Mouse (Mus musculus) erythroblast, embryonic 14.5 days (primary cell): Measurements from ENCODE around the gene Ogfr. TPM values are rescaled to one million over a fixed set of nuclear protein-coding genes. Genes with fewer than 3 reads are reported as not detected.

ENCODE experiments used
- H3K27me3 ChIP-seq: 2 replicates; pipeline ENCODE4 v1.6.1; 2012; ENCODE audit warnings: inconsistent platforms; ENCODE audit not compliant: control insufficient read depth
- H3K36me3 ChIP-seq: 2 replicates; pipeline ENCODE4 v1.6.1; 2012; ENCODE audit warnings: mild to moderate bottlenecking, inconsistent platforms; ENCODE audit not compliant: control insufficient read depth
- H3K4me1 ChIP-seq: 2 replicates; pipeline ENCODE4 v1.6.1; 2012; ENCODE audit warnings: inconsistent platforms; ENCODE audit not compliant: control insufficient read depth
- H3K4me3 ChIP-seq: replicated peaks from 2 replicates; pipeline ENCODE3; 2012; ENCODE audit warnings: moderate library complexity, mild to moderate bottlenecking, inconsistent platforms
- H3K9me3 ChIP-seq: 2 replicates; pipeline ENCODE4 v1.6.1; 2012; ENCODE audit warnings: low read length, inconsistent platforms, mixed read lengths; ENCODE audit not compliant: control insufficient read depth
- GATA1 ChIP-seq: IDR thresholded peaks from 2 replicates; pipeline ENCODE4 v1.6.1; 2012; ENCODE audit warnings: low read length, inconsistent platforms, mixed read lengths
- TAL1 ChIP-seq: IDR thresholded peaks from 3 replicates; pipeline ENCODE4 v1.6.1; 2012; ENCODE audit warnings: low read length, inconsistent platforms, mixed read lengths
- polyA plus RNA-seq: library from polyadenylated mRNA; stranded (reverse); fragments of >175 nt; gene quantifications from 2 replicates; pipeline ENCODE4 v1.2.3, GENCODE M21; 2012

The Ogfr gene
- polyA plus RNA-seq, 1 experiment = 8.1 TPM

- no peak for TF ChIP-seq TAL1
- no peak for TF ChIP-seq GATA1
- Histone ChIP-seq H3K27me3 (no peaks in the 10 kb centered on the region), H3K4me3 (peak overlapping the region; percentile 100), H3K9me3 (no peaks in the 10 kb centered on the region), H3K36me3 (peaks cover 65% of the 10 kb centered on the region), H3K4me1 (peaks cover 30% of the 10 kb centered on the region)
These were observed 316 bp upstream of the Ogfr start for GRCm38 (mm10) chr2:180588736-180589122.

- TF ChIP-seq GATA1 = no peak
- no peak for TF ChIP-seq TAL1
- Histone ChIP-seq H3K36me3 (peaks cover 28% of the 10 kb centered on the region), H3K4me1 (no peaks in the 10 kb centered on the region), H3K9me3 (no peaks in the 10 kb centered on the region), H3K27me3 (peaks cover 33% of the 10 kb centered on the region), H3K4me3 (no peak within 1 kb of the TSS)
These were observed 8.4 kb downstream of the Ogfr start, which contains the start of gene Col9a3 for GRCm38 (mm10) chr2:180597490-180597889. TSS of gene Col9a3 (plus strand) at chr2:180597790.

DNA sequence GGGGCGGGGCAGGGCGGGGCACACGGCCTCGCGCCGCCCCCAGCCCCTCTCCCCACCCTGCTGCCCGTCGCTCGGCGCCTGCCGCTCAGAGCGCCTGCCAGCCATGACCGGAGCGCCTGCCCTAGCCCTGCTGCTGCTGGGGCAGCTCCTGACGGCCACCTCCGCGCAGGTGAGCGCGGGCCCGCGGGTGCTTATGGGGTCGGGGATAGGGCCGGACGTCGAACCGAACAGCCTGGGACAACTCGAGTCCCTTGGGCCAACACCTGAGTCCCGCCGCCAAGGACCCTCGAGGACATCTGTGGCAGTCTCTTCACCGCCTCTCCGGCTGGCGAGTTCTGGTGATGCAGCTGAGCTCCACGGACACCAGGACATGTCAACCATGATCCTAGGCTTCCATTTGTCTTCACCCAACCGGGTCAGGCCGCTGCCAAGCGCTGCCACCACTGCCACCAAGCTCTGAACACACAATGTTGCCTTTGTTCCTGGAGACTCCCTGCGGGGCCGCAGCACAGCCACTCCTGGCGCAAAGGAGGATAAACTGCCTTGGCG, 9.2 kb downstream of the Ogfr start:
- Histone ChIP-seq H3K27me3 (peaks cover 33% of the 10 kb centered on the region), H3K4me3 (no peak overlapping the region), H3K4me1 (no peaks in the 10 kb centered on the region), H3K9me3 (no peaks in the 10 kb centered on the region), H3K36me3 (peaks cover 20% of the 10 kb centered on the region)
- TF ChIP-seq GATA1 (no peak), TAL1 (no peak)

DNA sequence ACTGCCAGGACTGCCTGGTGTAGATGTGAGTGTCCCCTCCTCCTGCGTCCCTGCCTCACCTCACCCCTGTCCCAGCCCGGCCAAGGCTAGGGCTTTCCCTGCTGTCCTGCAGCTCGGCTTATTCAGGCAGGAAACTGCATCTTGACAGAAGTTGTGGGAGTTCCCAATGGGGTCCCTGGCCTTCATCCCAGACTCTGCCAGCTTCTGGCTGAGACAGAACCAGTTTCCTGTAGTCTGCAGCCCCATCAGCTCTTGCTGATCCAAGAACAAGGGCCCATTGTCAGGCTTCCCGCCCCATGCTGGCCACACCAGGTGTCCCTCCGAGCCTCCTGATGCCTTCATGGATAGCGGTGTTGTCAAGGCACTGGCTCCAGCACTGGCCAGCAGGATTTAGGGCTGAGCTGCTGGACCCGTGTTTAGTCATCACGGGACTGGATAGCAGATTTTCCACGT, 11.6 kb downstream of the Ogfr start:
- no peak overlapping the region for H3K4me3 ChIP-seq
- H3K27me3 ChIP-seq = peaks cover 33% of the 10 kb centered on the region
- no peaks in the 10 kb centered on the region for H3K4me1 ChIP-seq
- peaks cover under 1% of the 10 kb centered on the region for H3K36me3 ChIP-seq
- no peaks in the 10 kb centered on the region for H3K9me3 ChIP-seq
- TF ChIP-seq GATA1 = no peak
- TF ChIP-seq TAL1 = no peak

DNA sequence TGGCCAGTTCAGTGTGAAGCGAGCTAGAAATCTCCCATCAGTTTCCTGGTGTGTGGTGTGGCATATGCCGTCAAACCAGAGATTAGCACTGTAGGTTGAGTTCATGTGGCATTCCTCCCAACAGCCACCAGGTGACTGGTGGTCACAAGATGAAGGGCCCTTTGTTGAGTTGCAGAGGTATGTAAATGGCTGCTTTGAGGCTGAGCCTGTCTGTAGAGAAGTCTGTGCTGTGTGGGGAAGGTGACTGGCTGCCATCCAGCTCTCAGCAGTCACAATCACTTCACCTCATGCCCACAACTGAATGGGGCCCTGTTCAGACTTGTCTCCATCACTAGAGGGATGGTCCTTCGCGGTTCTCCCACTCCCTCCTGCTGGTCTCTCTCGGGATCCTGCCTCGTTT, 15.7 kb downstream of the Ogfr start:
- H3K27me3 ChIP-seq = 0 out of 2 replicates have a peak, but pooled peaks cover 6% of the 10 kb centered on the region
- no peaks in the 10 kb centered on the region for H3K4me1 ChIP-seq
- no peak overlapping the region for H3K4me3 ChIP-seq
- no peaks in the 10 kb centered on the region for H3K9me3 ChIP-seq
- no peaks in the 10 kb centered on the region for H3K36me3 ChIP-seq
- no peak for TF ChIP-seq TAL1
- no peak for TF ChIP-seq GATA1

DNA sequence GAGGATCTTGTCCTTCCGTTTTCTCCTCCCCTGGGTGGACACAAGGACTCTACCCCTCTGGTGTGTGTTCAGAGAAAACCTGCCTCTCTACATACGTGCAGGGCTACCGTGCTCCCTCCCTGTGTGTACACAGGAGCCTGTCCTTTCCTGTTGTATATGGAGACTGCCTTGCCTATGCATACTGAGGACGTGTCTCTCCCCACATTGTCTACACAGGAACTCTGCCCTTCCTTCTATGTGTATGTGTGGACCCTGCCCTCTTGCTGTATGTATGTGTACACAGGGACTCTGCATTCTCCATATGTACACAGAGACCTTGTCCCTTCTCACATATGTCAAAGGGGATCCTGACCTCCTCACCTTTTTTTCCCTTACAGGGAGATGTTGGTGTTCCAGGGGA, 21.2 kb downstream of the Ogfr start:
- Histone ChIP-seq H3K27me3 (no peaks in the 10 kb centered on the region), H3K36me3 (no peaks in the 10 kb centered on the region), H3K4me3 (no peak overlapping the region), H3K9me3 (no peaks in the 10 kb centered on the region), H3K4me1 (no peaks in the 10 kb centered on the region)
- TF ChIP-seq TAL1 (no peak), GATA1 (no peak)

DNA sequence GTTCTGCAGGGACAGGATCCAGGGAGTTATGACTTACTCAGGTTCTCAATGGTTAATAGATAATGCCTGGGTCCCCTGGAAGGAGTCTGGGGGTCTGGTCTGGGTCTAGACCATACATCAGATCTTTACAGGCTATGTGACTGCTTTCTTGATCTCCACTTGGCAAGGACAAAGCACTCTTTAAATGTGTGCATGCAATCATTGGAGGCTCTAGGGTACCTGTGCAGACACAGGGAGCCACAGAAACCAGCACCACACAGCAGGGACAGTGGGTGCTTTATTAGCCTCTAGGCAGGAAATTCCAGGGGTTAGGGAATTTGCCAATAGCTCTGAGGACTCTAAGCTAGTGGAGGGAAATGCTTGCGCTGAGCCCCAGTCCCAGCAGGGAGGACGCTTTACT, 22.8 kb downstream of the Ogfr start:
- H3K4me3 ChIP-seq = no peak overlapping the region
- H3K36me3 ChIP-seq = no peaks in the 10 kb centered on the region
- TF ChIP-seq GATA1 = no peak
- no peak for TF ChIP-seq TAL1
- H3K27me3 ChIP-seq = no peaks in the 10 kb centered on the region
- no peaks in the 10 kb centered on the region for H3K4me1 ChIP-seq
- H3K9me3 ChIP-seq = no peaks in the 10 kb centered on the region

DNA sequence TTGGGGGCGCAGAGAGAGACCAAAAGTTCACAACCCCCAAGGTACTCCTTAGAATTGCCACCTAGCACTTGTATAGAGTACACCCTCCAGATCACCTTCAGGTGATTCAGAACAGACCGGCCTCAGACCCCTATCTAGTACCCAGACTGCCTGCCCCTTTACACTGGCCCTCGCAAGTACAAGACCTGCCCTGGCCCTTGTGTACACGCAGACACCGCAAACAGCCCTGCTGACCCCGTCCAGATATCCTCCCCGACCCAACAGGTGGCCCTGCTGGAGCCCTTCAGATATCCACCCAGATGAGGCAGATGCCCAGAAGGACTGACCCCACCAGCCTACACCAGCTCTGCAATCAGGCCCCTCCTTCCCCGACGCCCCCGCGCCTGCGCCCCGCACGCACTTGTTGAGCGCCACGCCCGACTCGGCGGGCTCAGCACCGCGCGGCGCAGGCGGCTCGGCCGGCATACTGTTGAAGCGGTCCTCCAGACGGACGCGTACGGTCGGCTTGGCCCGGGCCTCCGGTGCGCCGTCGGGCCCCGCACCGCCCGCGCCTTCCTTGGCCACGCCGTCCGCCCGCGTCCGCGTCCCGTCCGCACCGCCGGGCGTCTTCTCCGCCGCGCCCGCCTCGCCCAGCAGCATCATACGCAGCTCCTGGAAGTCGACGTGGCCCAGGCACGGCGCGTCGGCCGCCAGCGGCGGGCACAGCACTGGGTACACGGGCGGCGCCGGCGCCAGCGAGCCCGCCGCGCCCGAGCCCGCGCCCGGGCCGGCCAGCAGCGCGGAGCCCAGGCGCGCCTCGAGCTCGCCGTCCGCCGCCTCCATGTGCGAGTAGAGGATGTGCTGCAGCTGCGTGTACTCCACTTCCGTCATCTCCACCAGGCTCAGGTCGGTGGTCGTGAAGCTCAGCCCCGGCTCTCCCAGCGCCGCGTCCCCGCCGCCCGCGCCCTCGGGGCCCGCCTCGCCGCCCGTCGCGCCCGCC, 52.8 kb downstream of the Ogfr start:
- no peak overlapping the region for H3K4me3 ChIP-seq
- H3K9me3 ChIP-seq = peaks cover 25% of the 10 kb centered on the region
- H3K36me3 ChIP-seq = no peaks in the 10 kb centered on the region
- peaks cover 51% of the 10 kb centered on the region for H3K27me3 ChIP-seq
- TF ChIP-seq GATA1 (no peak), TAL1 (no peak)
- H3K4me1 ChIP-seq = no peaks in the 10 kb centered on the region

DNA sequence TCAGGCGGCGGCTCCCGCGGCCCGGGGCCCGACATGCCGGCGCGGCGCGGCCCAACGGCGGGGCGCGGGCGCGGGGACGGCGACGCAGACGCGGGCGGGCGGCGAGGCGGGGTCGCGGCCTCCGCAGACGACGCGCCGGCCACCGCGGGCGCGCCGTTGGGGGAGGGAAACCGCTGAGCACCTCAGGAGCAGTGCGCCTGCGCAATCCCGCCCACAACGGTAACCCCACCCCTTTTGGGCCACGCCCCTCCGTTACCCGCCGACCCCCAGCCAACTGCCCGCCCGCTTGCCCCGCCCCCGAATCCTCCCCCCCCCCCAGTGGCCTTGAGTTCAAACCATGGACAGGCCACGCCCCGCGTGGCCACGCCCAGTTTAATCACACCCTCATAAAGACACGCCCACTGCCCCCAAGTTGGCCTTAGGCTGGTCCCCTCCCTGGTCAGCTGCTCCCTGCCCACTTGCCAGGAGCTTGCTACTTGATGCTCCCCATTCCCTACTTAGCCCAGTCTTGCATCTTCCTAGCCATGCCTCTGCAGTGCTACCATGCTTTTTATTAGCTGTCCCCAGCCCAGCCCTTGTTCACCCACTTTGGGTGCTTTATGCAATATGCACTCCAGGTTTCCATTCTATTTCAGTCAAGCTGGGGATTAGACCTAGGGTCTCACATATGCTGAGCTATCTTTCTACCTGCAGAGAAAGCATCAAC, 53.7 kb downstream of the Ogfr start, which contains the start of gene Tcfl5:
Tcfl5 (minus strand) TSS at position 154 of the 706 bp plus-strand sequence.
- H3K27me3 ChIP-seq = peaks cover 51% of the 10 kb centered on the region
- H3K9me3 ChIP-seq = peaks cover 25% of the 10 kb centered on the region
- no peaks in the 10 kb centered on the region for H3K4me1 ChIP-seq
- H3K36me3 ChIP-seq = no peaks in the 10 kb centered on the region
- TF ChIP-seq TAL1 = no peak
- no peak within 1 kb of the TSS for H3K4me3 ChIP-seq
